Mouse (Mus musculus): ENCODE measurements around the gene Kcnk3. TPM values are rescaled to one million over a fixed set of nuclear protein-coding genes. Genes with fewer than 3 reads are reported as not detected.

Kcnk3 gene
- polyA plus RNA-seq, 1 experiment: not detected

DNA sequence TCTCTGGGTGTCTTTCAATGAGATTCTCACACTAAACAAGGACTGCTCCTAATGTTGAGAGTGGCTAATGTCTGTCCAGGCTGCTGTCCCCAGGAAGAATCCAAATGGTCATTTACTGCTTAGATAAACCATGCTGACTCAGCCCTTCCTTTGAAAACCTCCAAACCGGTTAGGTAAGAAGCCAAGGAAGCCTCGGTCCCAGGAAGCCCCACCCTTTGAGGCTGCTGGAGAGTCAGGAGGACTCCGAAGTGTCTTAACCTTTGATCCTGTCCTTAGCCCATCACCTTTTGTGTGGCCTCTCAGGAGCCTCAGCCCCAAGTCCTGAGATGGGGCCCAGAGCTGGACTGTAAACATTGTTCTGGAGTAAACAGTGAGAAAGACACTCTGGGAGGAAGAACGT, 61.6 kb downstream of the Kcnk3 start:
- Histone ChIP-seq H3K9ac (ENCODE audit: low read depth, poor library complexity, severe bottlenecking) (no peak overlapping the region), H3K27me3 (ENCODE audit: control insufficient read depth, insufficient read depth, low read length, poor library complexity, severe bottlenecking) (no peaks in the 10 kb centered on the region)
- TF ChIP-seq POLR2A (IDR thresholded peaks at IDR 0.05; ENCODE audit: insufficient read depth, low read length) (no peak), CTCF (IDR thresholded peaks at IDR 0.05; ENCODE audit: low read depth, low read length) (no peak), EP300 (IDR thresholded peaks at IDR 0.05; ENCODE audit: insufficient read depth, low read depth, low read length) (no peak)

DNA sequence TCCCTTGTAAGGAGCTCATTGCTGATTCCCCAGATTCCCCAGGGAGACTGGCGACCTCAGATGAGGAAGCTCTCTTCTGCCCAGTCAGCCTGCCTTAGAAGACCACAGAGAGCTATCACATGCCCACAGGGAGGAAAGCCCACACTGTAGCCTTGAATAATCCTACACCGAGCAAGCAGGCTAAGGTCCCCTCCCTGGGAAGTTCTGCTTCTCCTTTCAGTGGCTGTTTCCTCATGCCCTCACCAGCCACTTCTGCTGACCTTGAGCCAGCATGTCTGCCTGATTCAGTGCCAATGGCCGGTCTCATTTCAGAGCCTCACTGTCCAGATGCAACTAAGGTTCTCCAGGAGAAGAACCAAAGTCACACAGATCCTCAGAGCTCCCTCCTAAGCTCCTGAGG, 62.8 kb downstream of the Kcnk3 start:
- H3K36me3 ChIP-seq (ENCODE audit: control insufficient read depth, insufficient read depth, low read length, poor library complexity, severe bottlenecking): no peaks in the 10 kb centered on the region
- H3K9ac ChIP-seq (ENCODE audit: low read depth, poor library complexity, severe bottlenecking): no peak overlapping the region
- H3K27me3 ChIP-seq (ENCODE audit: control insufficient read depth, insufficient read depth, low read length, poor library complexity, severe bottlenecking): no peaks in the 10 kb centered on the region
- peaks cover 5% of the 10 kb centered on the region for H3K4me1 ChIP-seq (ENCODE audit: control insufficient read depth, insufficient read depth, low read length)
- H3K9me3 ChIP-seq (replicated peaks; ENCODE audit: control insufficient read depth, insufficient read depth, low read length, poor library complexity, severe bottlenecking): no peaks in the 10 kb centered on the region
- no peak overlapping the region for H3K4me3 ChIP-seq (ENCODE audit: low read depth, low read length)
- no peak overlapping the region for H3K27ac ChIP-seq (ENCODE audit: insufficient read depth, low read length)
- TF ChIP-seq CTCF (IDR thresholded peaks at IDR 0.05; ENCODE audit: low read depth, low read length) (no peak), POLR2A (IDR thresholded peaks at IDR 0.05; ENCODE audit: insufficient read depth, low read length) (no peak), EP300 (IDR thresholded peaks at IDR 0.05; ENCODE audit: insufficient read depth, low read depth, low read length) (no peak)

More for the DNA sequence above, 61.6 kb downstream of the Kcnk3 start:
- Histone ChIP-seq H3K36me3 (ENCODE audit: control insufficient read depth, insufficient read depth, low read length, poor library complexity, severe bottlenecking) (no peaks in the 10 kb centered on the region), H3K4me3 (ENCODE audit: low read depth, low read length) (no peak overlapping the region), H3K9me3 (replicated peaks; ENCODE audit: control insufficient read depth, insufficient read depth, low read length, poor library complexity, severe bottlenecking) (no peaks in the 10 kb centered on the region), H3K27ac (ENCODE audit: insufficient read depth, low read length) (no peak overlapping the region), H3K4me1 (ENCODE audit: control insufficient read depth, insufficient read depth, low read length) (peaks cover 5% of the 10 kb centered on the region)

DNA sequence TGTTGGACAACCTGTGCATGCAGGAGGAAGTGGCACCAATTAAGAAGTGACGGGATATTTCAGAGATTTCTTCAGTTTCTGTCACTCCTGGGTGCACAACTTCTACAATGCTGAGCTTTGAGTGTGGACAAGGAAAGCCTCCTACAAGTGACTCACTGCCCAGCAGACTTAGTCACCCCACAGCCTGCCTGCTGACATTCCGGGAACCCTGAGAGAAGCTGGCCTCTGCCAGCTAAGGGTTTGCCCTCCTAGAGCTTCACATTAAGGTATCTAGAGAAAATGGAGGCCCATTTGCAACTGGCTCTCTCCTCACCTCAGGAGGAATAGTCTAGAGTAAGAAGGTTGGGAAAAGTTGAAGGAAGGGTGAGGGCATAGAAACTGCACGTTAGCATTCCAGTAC, 63.6 kb downstream of the Kcnk3 start:
- Histone ChIP-seq H3K4me3 (ENCODE audit: low read depth, low read length) (no peak overlapping the region), H3K9ac (ENCODE audit: low read depth, poor library complexity, severe bottlenecking) (no peak overlapping the region), H3K9me3 (replicated peaks; ENCODE audit: control insufficient read depth, insufficient read depth, low read length, poor library complexity, severe bottlenecking) (no peaks in the 10 kb centered on the region), H3K36me3 (ENCODE audit: control insufficient read depth, insufficient read depth, low read length, poor library complexity, severe bottlenecking) (no peaks in the 10 kb centered on the region), H3K4me1 (ENCODE audit: control insufficient read depth, insufficient read depth, low read length) (peaks cover 5% of the 10 kb centered on the region), H3K27me3 (ENCODE audit: control insufficient read depth, insufficient read depth, low read length, poor library complexity, severe bottlenecking) (no peaks in the 10 kb centered on the region), H3K27ac (ENCODE audit: insufficient read depth, low read length) (no peak overlapping the region)
- TF ChIP-seq CTCF (IDR thresholded peaks at IDR 0.05; ENCODE audit: low read depth, low read length) (no peak), EP300 (IDR thresholded peaks at IDR 0.05; ENCODE audit: insufficient read depth, low read depth, low read length) (no peak), POLR2A (IDR thresholded peaks at IDR 0.05; ENCODE audit: insufficient read depth, low read length) (no peak)

DNA sequence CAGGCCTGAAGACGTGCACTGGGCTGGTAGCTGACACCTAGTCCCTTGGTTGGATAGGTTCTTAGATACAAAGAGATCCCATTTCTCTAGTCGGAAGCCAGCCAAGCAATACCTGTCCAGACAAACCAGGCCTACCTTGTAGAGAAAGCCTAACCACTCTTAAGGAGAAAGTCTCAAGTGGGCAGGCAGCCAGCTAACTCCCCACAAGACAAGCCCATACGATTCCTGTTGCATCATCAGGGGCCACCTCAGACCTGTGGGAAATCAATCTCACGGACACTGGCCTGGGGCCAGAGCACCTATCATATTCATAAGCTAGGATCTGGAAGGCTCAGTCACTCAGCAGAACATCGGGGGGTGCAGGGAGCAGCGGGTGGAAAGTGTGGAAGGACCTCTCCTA, 65.3 kb downstream of the Kcnk3 start:
- Histone ChIP-seq H3K4me3 (ENCODE audit: low read depth, low read length) (no peak overlapping the region), H3K36me3 (ENCODE audit: control insufficient read depth, insufficient read depth, low read length, poor library complexity, severe bottlenecking) (no peaks in the 10 kb centered on the region), H3K27ac (ENCODE audit: insufficient read depth, low read length) (no peak overlapping the region), H3K27me3 (ENCODE audit: control insufficient read depth, insufficient read depth, low read length, poor library complexity, severe bottlenecking) (no peaks in the 10 kb centered on the region), H3K4me1 (ENCODE audit: control insufficient read depth, insufficient read depth, low read length) (peaks cover 5% of the 10 kb centered on the region), H3K9me3 (replicated peaks; ENCODE audit: control insufficient read depth, insufficient read depth, low read length, poor library complexity, severe bottlenecking) (no peaks in the 10 kb centered on the region), H3K9ac (ENCODE audit: low read depth, poor library complexity, severe bottlenecking) (no peak overlapping the region)
- TF ChIP-seq CTCF (IDR thresholded peaks at IDR 0.05; ENCODE audit: low read depth, low read length): no peak
- no peak for TF ChIP-seq POLR2A (IDR thresholded peaks at IDR 0.05; ENCODE audit: insufficient read depth, low read length)
- no peak for TF ChIP-seq EP300 (IDR thresholded peaks at IDR 0.05; ENCODE audit: insufficient read depth, low read depth, low read length)

DNA sequence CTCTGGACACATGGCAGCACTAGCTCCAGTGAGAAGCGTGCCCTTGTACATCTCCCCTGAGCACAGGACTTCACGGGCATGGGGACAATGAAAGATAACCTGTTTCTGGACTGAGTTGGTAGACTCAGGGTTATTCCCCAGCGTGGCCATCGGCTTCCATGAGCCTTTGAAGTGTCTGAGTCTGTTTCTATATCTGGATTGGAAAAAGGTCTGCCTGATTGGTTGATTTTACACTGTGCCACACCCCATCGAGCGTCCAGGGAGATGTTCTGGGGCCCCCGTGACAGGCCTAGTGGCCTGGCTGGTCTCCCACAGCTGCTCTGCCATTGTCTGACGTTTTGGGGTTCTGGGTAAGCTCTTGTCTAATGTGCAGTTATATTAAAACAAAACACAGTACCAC, 67.1 kb downstream of the Kcnk3 start:
- TF ChIP-seq POLR2A (IDR thresholded peaks at IDR 0.05; ENCODE audit: insufficient read depth, low read length) (no peak), CTCF (IDR thresholded peaks at IDR 0.05; ENCODE audit: low read depth, low read length) (no peak), EP300 (IDR thresholded peaks at IDR 0.05; ENCODE audit: insufficient read depth, low read depth, low read length) (no peak)
- Histone ChIP-seq H3K27me3 (ENCODE audit: control insufficient read depth, insufficient read depth, low read length, poor library complexity, severe bottlenecking) (no peaks in the 10 kb centered on the region), H3K9me3 (replicated peaks; ENCODE audit: control insufficient read depth, insufficient read depth, low read length, poor library complexity, severe bottlenecking) (no peaks in the 10 kb centered on the region), H3K9ac (ENCODE audit: low read depth, poor library complexity, severe bottlenecking) (no peak overlapping the region), H3K27ac (ENCODE audit: insufficient read depth, low read length) (no peak overlapping the region), H3K36me3 (ENCODE audit: control insufficient read depth, insufficient read depth, low read length, poor library complexity, severe bottlenecking) (no peaks in the 10 kb centered on the region), H3K4me3 (ENCODE audit: low read depth, low read length) (no peak overlapping the region), H3K4me1 (ENCODE audit: control insufficient read depth, insufficient read depth, low read length) (peaks cover 3% of the 10 kb centered on the region)

DNA sequence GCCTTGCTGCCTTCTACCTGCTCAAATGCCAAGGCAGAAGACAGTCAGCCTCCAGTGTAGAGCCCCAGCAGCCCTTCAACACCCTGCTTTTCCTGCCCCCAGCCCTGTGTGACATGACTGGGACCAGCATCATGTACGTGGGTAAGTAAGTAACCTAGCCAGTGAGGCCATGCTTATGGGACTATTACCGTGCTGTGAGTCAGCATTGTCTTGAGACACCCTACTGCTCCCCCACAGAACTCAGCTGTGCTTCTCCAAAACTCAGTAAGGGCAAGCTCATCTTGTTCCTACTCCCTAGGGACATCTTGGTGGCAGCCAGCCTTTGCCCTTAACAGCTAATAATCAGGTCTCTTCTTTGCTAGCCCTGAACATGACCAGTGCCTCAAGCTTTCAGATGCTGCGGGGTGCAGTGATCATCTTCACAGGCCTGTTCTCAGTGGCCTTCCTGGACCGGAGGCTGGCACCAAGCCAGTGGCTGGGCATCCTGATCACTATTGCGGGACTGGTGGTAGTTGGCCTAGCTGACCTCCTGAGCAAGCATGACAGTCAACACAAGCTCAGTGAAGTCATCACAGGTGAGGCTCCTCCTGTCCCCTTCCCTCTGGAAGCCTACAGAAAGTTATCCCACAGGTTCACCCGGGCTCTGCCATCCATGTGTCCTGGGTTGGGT, 67.7 kb downstream of the Kcnk3 start:
- no peaks in the 10 kb centered on the region for H3K36me3 ChIP-seq (ENCODE audit: control insufficient read depth, insufficient read depth, low read length, poor library complexity, severe bottlenecking)

More for the DNA sequence above, 67.7 kb downstream of the Kcnk3 start:
- Histone ChIP-seq H3K4me1 (ENCODE audit: control insufficient read depth, insufficient read depth, low read length) (peaks cover 3% of the 10 kb centered on the region), H3K27me3 (ENCODE audit: control insufficient read depth, insufficient read depth, low read length, poor library complexity, severe bottlenecking) (no peaks in the 10 kb centered on the region), H3K4me3 (ENCODE audit: low read depth, low read length) (no peak overlapping the region), H3K27ac (ENCODE audit: insufficient read depth, low read length) (no peak overlapping the region), H3K9ac (ENCODE audit: low read depth, poor library complexity, severe bottlenecking) (no peak overlapping the region), H3K9me3 (replicated peaks; ENCODE audit: control insufficient read depth, insufficient read depth, low read length, poor library complexity, severe bottlenecking) (no peaks in the 10 kb centered on the region)
- TF ChIP-seq EP300 (IDR thresholded peaks at IDR 0.05; ENCODE audit: insufficient read depth, low read depth, low read length) (no peak), CTCF (IDR thresholded peaks at IDR 0.05; ENCODE audit: low read depth, low read length) (no peak), POLR2A (IDR thresholded peaks at IDR 0.05; ENCODE audit: insufficient read depth, low read length) (no peak)

Data from ES-Bruce4 (cell line).